In genomic region chrX:153119013-153119412, GRCm38 (mm10) we compare ENCODE assay signal across 26 mouse cellular contexts. TPM values are rescaled to one million over a fixed set of nuclear protein-coding genes. Genes with fewer than 3 reads are reported as not detected.
A peak's percentile ranks its signal among the peaks of the same experiment; 100 is the strongest.
DNase-seq lines count a peak whose midpoint lies in the region; ATAC-seq and TF ChIP-seq lines count a peak whose summit lies in the region.
"Had no signal": no experiment of that assay in that cellular context is flagged by ENCODE, and none has a peak within 500 bp of the region (broad histone marks: within the 10 kb centered on the region; RNA-seq: fewer than 3 reads in every experiment).

No protein-coding gene starts in this region.

- H3K9ac ChIP-seq in hindbrain, embryonic 12.5 days = no peak overlapping the region
- H3K9ac ChIP-seq: embryonic facial prominence, embryonic 12.5 days; forebrain, embryonic 13.5 days; forebrain, embryonic 15.5 days; forebrain, postnatal 0 days had no signal

- no peak for ATAC-seq in hindbrain, embryonic 12.5 days (ENCODE audit: low FRiP score)
- ATAC-seq: CD4-positive, CD25-positive, alpha-beta regulatory T cell, adult 4 months; forebrain, embryonic 13.5 days; forebrain, embryonic 15.5 days; forebrain, postnatal 0 days; Patski had no signal

- WGBS in hindbrain, embryonic 12.5 days = 49% methylated on average over 2 of the region's 2 CpGs

- no peak for TF ChIP-seq CTCF in E14TG2a.4 (conservative IDR thresholded peaks at IDR 0.05; ENCODE audit: low read length)

- H3K36me3 ChIP-seq in E14TG2a.4 (ENCODE audit: insufficient read depth, low read length) = no peaks in the 10 kb centered on the region
- no peaks in the 10 kb centered on the region for H3K36me3 ChIP-seq in hindbrain, embryonic 12.5 days
- H3K36me3 ChIP-seq: embryonic facial prominence, embryonic 10.5 days; embryonic facial prominence, embryonic 12.5 days; forebrain, embryonic 15.5 days; G1E had no signal

- H3K4me1 ChIP-seq in E14TG2a.4 (replicated peaks; ENCODE audit: low read depth, low read length) = peaks cover 18% of the 10 kb centered on the region
- no peaks in the 10 kb centered on the region for H3K4me1 ChIP-seq in hindbrain, embryonic 12.5 days
- H3K4me1 ChIP-seq: embryonic facial prominence, embryonic 12.5 days; forebrain, embryonic 13.5 days; forebrain, embryonic 15.5 days had no signal

- peak; percentile 87 for DNase-seq in ES-CJ7 (ENCODE audit: low read depth, low spot score)
- DNase-seq in R1 (ENCODE audit: low read depth, low spot score) = peak; percentile 81
- DNase-seq in ZHBTc4 (ENCODE audit: low read depth, low spot score) = peak; percentile 55
- no peak for DNase-seq in ovary, postnatal 14 days (ENCODE audit: low spot score)
- no peak for DNase-seq in cerebellum, postnatal 36 days
- DNase-seq: adrenal gland, adult 2 months; adrenal gland, postnatal 10 days; adrenal gland, postnatal 25 days; B cell, adult 2 months; cerebellum, adult 11 months; cerebellum, adult 18-20 months; cerebellum, adult 8-10 months; cerebellum, adult 9-11 months; cerebellum, postnatal 14 days; forebrain, postnatal 0 days had no signal

- H3K4me2 ChIP-seq in hindbrain, embryonic 12.5 days (replicated peaks) = no peak overlapping the region
- H3K4me2 ChIP-seq: embryonic facial prominence, embryonic 12.5 days; forebrain, embryonic 13.5 days; forebrain, embryonic 15.5 days had no signal

- no peaks in the 10 kb centered on the region for H3K27me3 ChIP-seq in E14TG2a.4 (ENCODE audit: insufficient read depth, low read length)
- peaks cover 8% of the 10 kb centered on the region; the same call in 1 of the 2 replicates for H3K27me3 ChIP-seq in hindbrain, embryonic 12.5 days
- H3K27me3 ChIP-seq: CH12.LX; forebrain, embryonic 13.5 days; forebrain, embryonic 15.5 days had no signal

- no peaks in the 10 kb centered on the region for H3K9me3 ChIP-seq in E14TG2a.4 (ENCODE audit: low read length)
- H3K9me3 ChIP-seq in hindbrain, embryonic 12.5 days (replicated peaks) = no peaks in the 10 kb centered on the region
- H3K9me3 ChIP-seq: embryonic facial prominence, embryonic 10.5 days; embryonic facial prominence, embryonic 12.5 days; forebrain, embryonic 13.5 days; forebrain, embryonic 15.5 days; G1E had no signal

- H3K4me3 ChIP-seq in E14TG2a.4 (replicated peaks; ENCODE audit: low read length) = peak overlapping the region; percentile 62
- H3K4me3 ChIP-seq in hindbrain, embryonic 12.5 days = no peak overlapping the region
- H3K4me3 ChIP-seq: embryonic facial prominence, embryonic 10.5 days; embryonic facial prominence, embryonic 12.5 days; forebrain, embryonic 13.5 days; forebrain, embryonic 15.5 days had no signal

- H3K27ac ChIP-seq in hindbrain, embryonic 12.5 days = no peak overlapping the region
- H3K27ac ChIP-seq: embryonic facial prominence, embryonic 10.5 days; embryonic facial prominence, embryonic 12.5 days; forebrain, embryonic 13.5 days; forebrain, embryonic 15.5 days had no signal

RNA-seq across cellular contexts. Expression of gene Foxr2, which starts 0.4 kb away (rescaled TPM):
- polyA plus RNA-seq in hindbrain, embryonic 12.5 days (2016; fragmentation: Nextera tagmentation; extraction: Ambion mirVana) = 0.12 TPM in 1 of 2 replicates, not detected in the other
- polyA plus RNA-seq: CD4-positive, CD25-positive, alpha-beta regulatory T cell, adult 4 months; embryonic facial prominence, embryonic 12.5 days; embryonic facial prominence, embryonic 14.5 days; G1E; Patski had no signal

RNA-seq across cellular contexts. Expression of gene Rragb, which starts 20.8 kb away (rescaled TPM):
- 3.6 and 3.8 TPM in 2 replicates for polyA plus RNA-seq in hindbrain, embryonic 12.5 days (2016; fragmentation: Nextera tagmentation; extraction: Ambion mirVana)
- polyA plus RNA-seq: G1E had no signal

Comparison
In these comparisons a context has a peak if more than half of its experiments do, and no peak if none do; other contexts are left out.
1. DNase-seq: peak in ES-CJ7 (single experiment), R1 (single experiment) and ZHBTc4 (single experiment); none in ovary, postnatal 14 days (single experiment) and cerebellum, postnatal 36 days (0 of 2).